Mouse (Mus musculus) CH12.LX (cell line): Measurements from ENCODE around the gene Rprml. TPM values are rescaled to one million over a fixed set of nuclear protein-coding genes. Genes with fewer than 3 reads are reported as not detected.

Experiments
- DNase-seq: peaks from one replicate; pipeline ENCODE4 v3.0.0-alpha.2; 2013; ENCODE audit errors: extremely low read depth
- H3K27ac ChIP-seq: 2 replicates; pipeline ENCODE4 v1.5.1; 2012; ENCODE audit warnings: low read depth, mild to moderate bottlenecking, control low read depth, moderate library complexity; ENCODE audit not compliant: insufficient read depth
- H3K27me3 ChIP-seq: replicated peaks from 2 replicates; pipeline ENCODE3; 2012; ENCODE audit warnings: inconsistent platforms
- H3K36me3 ChIP-seq, 2 experiments: replicated peaks in 1 of 2; 2 replicates each; pipeline versions ENCODE3 to v1.6.1; 2012; ENCODE audit warnings: inconsistent platforms in 1 of 2, low read length in 1 of 2, mild to moderate bottlenecking in 1 of 2, mixed read lengths in 1 of 2, moderate library complexity in 1 of 2; ENCODE audit not compliant: control insufficient read depth in 1 of 2, insufficient read depth in 1 of 2
- H3K4me1 ChIP-seq, 2 experiments: 2 replicates each; pipeline ENCODE4 v1.6.1; 2012; ENCODE audit warnings: inconsistent platforms in 1 of 2, moderate library complexity in 1 of 2; ENCODE audit not compliant: insufficient read depth in 2 of 2, control insufficient read depth in 1 of 2
- H3K4me2 ChIP-seq: 2 replicates; pipeline ENCODE4 v1.6.1; 2012; ENCODE audit warnings: low read depth, mild to moderate bottlenecking, control low read depth; ENCODE audit not compliant: poor library complexity, insufficient read depth, severe bottlenecking
- H3K4me3 ChIP-seq, 3 experiments: fragments of 150-350 bp in 1 of 3; sonication (generic) in 1 of 3; replicated peaks in 1 of 3; 2 replicates each; pipeline versions ENCODE3 to v1.5.1; 2011 to 2012; ENCODE audit warnings: low read depth in 2 of 3, low read length in 2 of 3, mild to moderate bottlenecking in 2 of 3, moderate library complexity in 2 of 3, control low read depth in 1 of 3, improper control_type of control experiment in 1 of 3, inconsistent platforms in 1 of 3, mixed read lengths in 1 of 3; ENCODE audit not compliant: poor library complexity in 1 of 3
- H3K79me2 ChIP-seq: replicated peaks from 2 replicates; pipeline ENCODE4 v1.6.1; 2012; ENCODE audit warnings: mild to moderate bottlenecking, moderate library complexity; ENCODE audit not compliant: control insufficient read depth, poor library complexity, insufficient read depth, severe bottlenecking; ENCODE audit errors: extremely low read depth
- H3K9ac ChIP-seq: 2 replicates; pipeline ENCODE4 v1.6.1; 2012; ENCODE audit warnings: low read depth, mild to moderate bottlenecking, control low read depth, moderate library complexity; ENCODE audit not compliant: insufficient read depth
- H3K9me3 ChIP-seq: replicated peaks from 2 replicates; pipeline ENCODE3; 2012; ENCODE audit warnings: low read length, inconsistent platforms, mixed read lengths
- BHLHE40 ChIP-seq: IDR thresholded peaks from 2 replicates; pipeline ENCODE4 v1.6.1; 2011; ENCODE audit warnings: mild to moderate bottlenecking, low read depth, low read length, improper control_type of control experiment
- CHD1 ChIP-seq: IDR thresholded peaks from 2 replicates; pipeline ENCODE4 v1.6.1; 2012; ENCODE audit warnings: low read depth, low read length, improper control_type of control experiment, inconsistent platforms
- CHD2 ChIP-seq: IDR thresholded peaks from 2 replicates; pipeline ENCODE4 v1.6.1; 2011; ENCODE audit warnings: low read length, improper control_type of control experiment
- CTCF ChIP-seq, 2 experiments: IDR thresholded peaks in 1 of 2; conservative IDR thresholded peaks in 1 of 2; 2 replicates each; pipeline ENCODE4 v1.5.1; 2011 to 2012; ENCODE audit warnings: low read depth in 2 of 2, low read length in 2 of 2, improper control_type of control experiment in 1 of 2, inconsistent platforms in 1 of 2, mild to moderate bottlenecking in 1 of 2, moderate library complexity in 1 of 2
- E2F4 ChIP-seq: IDR thresholded peaks from 2 replicates; pipeline ENCODE4 v1.6.1; 2011; ENCODE audit warnings: low read depth, low read length, improper control_type of control experiment; ENCODE audit not compliant: insufficient replicate concordance
- ELF1 ChIP-seq: IDR thresholded peaks from 2 replicates; pipeline ENCODE4 v1.6.1; 2014; ENCODE audit warnings: low read depth, mild to moderate bottlenecking, inconsistent platforms, low read length, improper control_type of control experiment
- EP300 ChIP-seq: IDR thresholded peaks from 2 replicates; pipeline ENCODE4 v1.6.1; 2011; ENCODE audit warnings: low read length, improper control_type of control experiment
- ETS1 ChIP-seq: conservative IDR thresholded peaks from 2 replicates; pipeline ENCODE4 v1.6.1; 2012; ENCODE audit warnings: low read depth, mild to moderate bottlenecking, inconsistent platforms, low read length, improper control_type of control experiment, moderate library complexity
- GABPA ChIP-seq: IDR thresholded peaks from 2 replicates; pipeline ENCODE4 v1.6.1; 2012; ENCODE audit warnings: low read depth, low read length, improper control_type of control experiment, inconsistent platforms; ENCODE audit not compliant: insufficient replicate concordance
- HCFC1 ChIP-seq: IDR thresholded peaks from 2 replicates; pipeline ENCODE4 v1.6.1; 2012; ENCODE audit warnings: low read depth, mild to moderate bottlenecking, inconsistent platforms, low read length, improper control_type of control experiment
- IRF4 ChIP-seq: IDR thresholded peaks from 2 replicates; pipeline ENCODE4 v1.6.1; 2014; ENCODE audit warnings: low read depth, mild to moderate bottlenecking, inconsistent platforms, low read length, improper control_type of control experiment
- JUN ChIP-seq: IDR thresholded peaks from 2 replicates; pipeline ENCODE4 v1.6.1; 2011; ENCODE audit warnings: low read depth, mild to moderate bottlenecking, low read length, improper control_type of control experiment, moderate library complexity; ENCODE audit not compliant: insufficient read depth
- JUND ChIP-seq: conservative IDR thresholded peaks from 2 replicates; pipeline ENCODE4 v1.6.1; 2011; ENCODE audit warnings: low read depth, low read length, improper control_type of control experiment
- KAT2A ChIP-seq: IDR thresholded peaks from 2 replicates; pipeline ENCODE4 v1.6.1; 2012; ENCODE audit warnings: low read length, improper control_type of control experiment, inconsistent platforms; ENCODE audit not compliant: insufficient replicate concordance
- MAFK ChIP-seq: IDR thresholded peaks from 2 replicates; pipeline ENCODE4 v1.6.1; 2011; ENCODE audit warnings: low read length, improper control_type of control experiment; ENCODE audit not compliant: insufficient replicate concordance
- MAX ChIP-seq: IDR thresholded peaks from 2 replicates; pipeline ENCODE4 v1.6.1; 2011; ENCODE audit warnings: low read length, improper control_type of control experiment
- MXI1 ChIP-seq: IDR thresholded peaks from 2 replicates; pipeline ENCODE4 v1.6.1; 2011; ENCODE audit warnings: mild to moderate bottlenecking, low read depth, low read length, improper control_type of control experiment
- MYC ChIP-seq: IDR thresholded peaks from 2 replicates; pipeline ENCODE4 v1.6.1; 2011; ENCODE audit warnings: low read depth, mild to moderate bottlenecking, improper control_type of control experiment, low read length
- NELFE ChIP-seq: IDR thresholded peaks from 2 replicates; pipeline ENCODE4 v1.6.1; 2011; ENCODE audit warnings: low read depth, low read length, improper control_type of control experiment
- NRF1 ChIP-seq: IDR thresholded peaks from 2 replicates; pipeline ENCODE4 v1.6.1; 2014; ENCODE audit warnings: low read depth, mild to moderate bottlenecking, inconsistent platforms, low read length, improper control_type of control experiment, moderate library complexity
- PAX5 ChIP-seq: IDR thresholded peaks from 2 replicates; pipeline ENCODE4 v1.6.1; 2012; ENCODE audit warnings: low read length, inconsistent platforms, mixed read lengths
- POLR2A ChIP-seq: IDR thresholded peaks from 2 replicates; pipeline ENCODE4 v1.6.1; 2011; ENCODE audit warnings: low read depth, mild to moderate bottlenecking, improper control_type of control experiment, low read length
- POLR2AphosphoS2 ChIP-seq: IDR thresholded peaks from 2 replicates; pipeline ENCODE4 v1.6.1; 2011; ENCODE audit warnings: low read depth, low read length, improper control_type of control experiment
- RAD21 ChIP-seq: IDR thresholded peaks from 2 replicates; pipeline ENCODE4 v1.6.1; 2011; ENCODE audit warnings: low read depth, mild to moderate bottlenecking, low read length, improper control_type of control experiment, moderate library complexity
- RCOR1 ChIP-seq: conservative IDR thresholded peaks from 2 replicates; pipeline ENCODE4 v1.6.1; 2012; ENCODE audit warnings: low read depth, mild to moderate bottlenecking, inconsistent platforms, low read length, improper control_type of control experiment
- SIN3A ChIP-seq: IDR thresholded peaks from 2 replicates; pipeline ENCODE4 v1.6.1; 2012; ENCODE audit warnings: low read length, improper control_type of control experiment, inconsistent platforms
- SMC3 ChIP-seq: IDR thresholded peaks from 2 replicates; pipeline ENCODE4 v1.6.1; 2011; ENCODE audit warnings: low read depth, low read length, improper control_type of control experiment
- TBP ChIP-seq: conservative IDR thresholded peaks from 2 replicates; pipeline ENCODE4 v1.6.1; 2011; ENCODE audit warnings: low read depth, low read length, improper control_type of control experiment
- USF1 ChIP-seq: IDR thresholded peaks from 2 replicates; pipeline ENCODE4 v1.6.1; 2014; ENCODE audit warnings: low read depth, mild to moderate bottlenecking, inconsistent platforms, low read length, improper control_type of control experiment
- ZC3H11A ChIP-seq: IDR thresholded peaks from 2 replicates; pipeline ENCODE4 v1.6.1; 2012; ENCODE audit warnings: low read depth, mild to moderate bottlenecking, inconsistent platforms, low read length, improper control_type of control experiment
- ZKSCAN1 ChIP-seq: IDR thresholded peaks from 2 replicates; pipeline ENCODE4 v1.6.1; 2012; ENCODE audit warnings: low read depth, inconsistent platforms, low read length, improper control_type of control experiment, borderline replicate concordance
- ZMIZ1 ChIP-seq: IDR thresholded peaks from 2 replicates; pipeline ENCODE4 v1.6.1; 2012; ENCODE audit warnings: low read depth, mild to moderate bottlenecking, inconsistent platforms, low read length, improper control_type of control experiment
- dilution Hi-C: fragments of 300-500 bp; cut with MboI; formaldehyde crosslinking; loops from 2 replicates; pipeline ENCODE4 v1.14.3; 2020; ENCODE audit warnings: low sequenced_read_pairs; ENCODE audit not compliant: extremely low pct_unique_long_range_greater_than_20kb, extremely low pct_ligation_motif_present
- in situ Hi-C: fragments of 300-500 bp; cut with MboI; formaldehyde crosslinking; loops from 3 replicates; pipeline ENCODE4 v1.14.3; 2019; ENCODE audit warnings: low sequenced_read_pairs, low pct_ligation_motif_present, low pct_unique_long_range_greater_than_20kb, mixed read lengths
- polyA plus RNA-seq: library from polyadenylated mRNA; unstranded; fragments of >175 nt; gene quantifications from 2 replicates; pipeline ENCODE4 v1.2.1, GENCODE M21; 2012; ENCODE audit warnings: low read depth; ENCODE audit not compliant: insufficient read length
- total RNA-seq, 2 experiments: library from RNA; depleted of rRNA; stranded (reverse); fragments of 300-350 nt in 1 of 2; fragments of >200 nt in 1 of 2; gene quantifications; 2 replicates each; pipeline ENCODE4 v1.2.3; 2012 to 2014

The Rprml gene
- total and polyA plus RNA-seq, 3 experiments, result not detected

DNA sequence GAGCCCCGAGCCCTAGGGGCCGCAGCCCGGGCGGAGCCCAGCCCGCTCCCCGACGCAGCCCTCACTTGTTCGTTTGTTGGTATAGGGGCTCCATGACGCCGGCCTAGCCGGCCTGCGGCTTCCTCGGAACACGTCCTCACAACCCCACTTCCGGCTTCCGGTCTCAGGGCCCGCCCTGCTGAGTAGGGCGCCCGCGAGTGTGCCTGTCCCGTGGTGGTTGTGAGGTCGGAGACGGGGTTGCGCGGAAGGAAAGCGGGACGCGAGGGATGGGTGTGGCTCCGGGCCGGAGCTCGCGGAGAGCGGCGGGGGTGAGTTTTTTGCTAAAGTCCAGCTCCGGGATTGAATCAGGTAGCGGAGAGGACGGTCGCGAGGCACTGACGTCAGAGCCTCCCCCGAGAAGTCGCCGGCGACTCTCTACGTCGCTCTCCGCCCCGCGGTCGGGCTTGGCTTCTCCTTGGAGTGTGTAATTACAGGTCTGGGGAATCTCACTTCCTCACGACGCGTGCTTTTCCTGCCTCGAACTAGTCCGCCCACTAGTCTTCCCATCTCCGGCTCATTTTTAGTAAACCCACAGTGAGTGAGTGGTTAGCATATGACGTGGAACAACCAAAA, 48.3 kb downstream of the Rprml start, which contains the start of gene Gosr2:
Gene Gosr2, minus strand, starts transcription at position 334 of the 612 bp plus-strand sequence.
- dilution Hi-C loops (no loop called here), in situ Hi-C loops (no loop called here)
- H3K4me1 ChIP-seq, result peaks cover 8 to 39% of the 10 kb centered on the region in 2 experiments; a peak in 2 of 4 replicates
- H3K79me2 ChIP-seq, result peaks cover 11% of the 10 kb centered on the region
- peak; percentile 93 for DNase-seq
- H3K4me3 ChIP-seq, result peak within 1 kb of the TSS; percentile 66 to 81 (median 78)
- H3K4me2 ChIP-seq, result peak within 1 kb of the TSS; percentile 60
- H3K36me3 ChIP-seq, result peaks cover 3 to 29% of the 10 kb centered on the region in 2 experiments
- H3K9ac ChIP-seq, result peak within 1 kb of the TSS; percentile 72
- TF ChIP-seq USF1 (no peak), CTCF (conservative IDR thresholded peaks at IDR 0.05 in 1 of 2, IDR thresholded peaks at IDR 0.05 in 1 of 2; ENCODE audit: low read depth in 2 of 2, low read length in 2 of 2) (no peak), SIN3A (peak; percentile 91; the same call in 1 of the 2 replicates), GABPA (peak; percentile 63), IRF4 (peak; percentile 77), PAX5 (no peak), ETS1 (peak; percentile 65; the same call in 1 of the 2 replicates), JUN (no peak), MAX (peak; percentile 99), MXI1 (peak; percentile 90), NRF1 (0 out of 2 replicates have a peak, but pooled peaks have one; percentile 6), ZMIZ1 (peak; percentile 35; the same call in 1 of the 2 replicates), POLR2AphosphoS2 (peak; percentile 80; the same call in 1 of the 2 replicates), HCFC1 (peak; percentile 92), MAFK (0 out of 2 replicates have a peak, but pooled peaks have one; percentile 23), ZC3H11A (no peak), KAT2A (peak; percentile 77; the same call in 1 of the 2 replicates), BHLHE40 (peak; percentile 79), CHD1 (no peak), POLR2A (peak; percentile 93), JUND (peak; percentile 36; the same call in 1 of the 2 replicates), CHD2 (no peak), TBP (peak; percentile 44; the same call in 1 of the 2 replicates), E2F4 (no peak), ELF1 (peak; percentile 99), EP300 (0 out of 2 replicates have a peak, but pooled peaks have one; percentile 65), RAD21 (no peak), RCOR1 (no peak), NELFE (peak; percentile 89), MYC (0 out of 2 replicates have a peak, but pooled peaks have one; percentile 66), SMC3 (no peak), ZKSCAN1 (no peak)
- H3K27me3 ChIP-seq, result no peaks in the 10 kb centered on the region
- no peaks in the 10 kb centered on the region for H3K9me3 ChIP-seq
- peak within 1 kb of the TSS; percentile 77 for H3K27ac ChIP-seq
